Mouse (Mus musculus) kidney, adult 2 months (tissue): ENCODE data around the gene Gnpat.

Experiments
- CTCF ChIP-seq: fragments of 200-500 bp; conservative IDR thresholded peaks from 2 replicates; pipeline ENCODE4 v1.5.1; 2011; ENCODE audit warnings: low read depth, mild to moderate bottlenecking, control low read depth, low read length, moderate library complexity, mixed read lengths; ENCODE audit not compliant: insufficient read depth, insufficient read length
- POLR2A ChIP-seq: fragments of 200-500 bp; IDR thresholded peaks from one replicate; pipeline ENCODE4 v1.6.1; 2011; ENCODE audit warnings: low read depth, low read length, control low read depth

GRCm38 (mm10) chr8:124896010-124896631 is 33.3 kb downstream of the Gnpat start:
- TF ChIP-seq CTCF (no peak), POLR2A (peak; percentile 24)
